22 mouse cellular contexts compared by ENCODE assay signal in the genomic region with DNA sequence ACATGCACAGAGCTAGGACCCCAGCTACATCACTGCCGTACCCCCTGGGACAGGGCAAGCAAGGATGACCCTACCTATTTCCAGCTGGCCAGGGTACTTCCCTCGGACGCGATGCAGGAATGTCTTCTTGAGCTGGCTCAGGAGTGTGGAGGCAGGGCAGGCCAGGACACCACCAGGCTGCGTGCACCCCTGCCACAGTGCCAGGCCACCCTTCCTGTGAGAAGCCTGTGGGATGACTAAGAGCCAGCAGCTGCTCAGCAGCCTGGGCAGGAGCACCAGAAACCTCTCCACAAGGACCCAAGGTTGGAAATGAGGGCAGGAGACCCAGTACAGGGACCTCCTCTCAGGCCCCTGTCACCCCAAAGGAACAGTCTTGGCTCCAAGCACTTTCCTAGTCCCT. TPM values are rescaled to one million over a fixed set of nuclear protein-coding genes. Genes with fewer than 3 reads are reported as not detected.
DNase-seq lines count a peak whose midpoint lies in the region; ATAC-seq and TF ChIP-seq lines count a peak whose summit lies in the region.
"Had no signal": no experiment of that assay in that cellular context is flagged by ENCODE, and none has a peak within 500 bp of the region (broad histone marks: within the 10 kb centered on the region; RNA-seq: fewer than 3 reads in every experiment).

No protein-coding gene starts in this region.

- no peak for ATAC-seq in kidney, postnatal 0 days (replicated peaks; ENCODE audit: low FRiP score, low read depth)
- ATAC-seq: activated CD4-positive, CD25-positive, alpha-beta regulatory T cell, adult 4 months; forebrain, embryonic 13.5 days; forebrain, postnatal 0 days; hindbrain, postnatal 0 days; Patski had no signal

- WGBS in heart, embryonic 10.5 days, result 89% methylated on average over 5 of the region's 5 CpGs
- 75% methylated on average over 5 of the region's 5 CpGs for WGBS in kidney, postnatal 0 days
- WGBS in limb, embryonic 10.5 days, result 84% methylated on average over 5 of the region's 5 CpGs

- H3K9me3 ChIP-seq in heart, embryonic 10.5 days, result no peaks in the 10 kb centered on the region
- H3K9me3 ChIP-seq in kidney, postnatal 0 days (replicated peaks; ENCODE audit: low read length), result no peaks in the 10 kb centered on the region
- H3K9me3 ChIP-seq in limb, embryonic 10.5 days (replicated peaks), result no peaks in the 10 kb centered on the region
- H3K9me3 ChIP-seq: embryonic facial prominence, embryonic 10.5 days; forebrain, embryonic 13.5 days; heart, embryonic 15.5 days; hindbrain, embryonic 12.5 days had no signal

- no peak for DNase-seq in heart, embryonic 10.5 days (ENCODE audit: low spot score)
- DNase-seq in heart, postnatal 4 days, result no peak
- DNase-seq in kidney, postnatal 0 days (ENCODE audit: low spot score), result no peak
- DNase-seq in kidney, postnatal 10 days, result no peak
- peak; percentile 37 for DNase-seq in 416B (ENCODE audit: low read depth)
- DNase-seq in limb, embryonic 10.5 days (ENCODE audit: low spot score), result no peak
- DNase-seq in layer of hippocampus, postnatal 10 days (ENCODE audit: low spot score in 2 of 2), result no peak
- DNase-seq: adrenal gland, postnatal 25 days; B cell, adult 2 months; cerebellum, adult 2 months; cerebellum, postnatal 10 days; forebrain, postnatal 0 days; heart, adult 2 months; heart, postnatal 14 days had no signal

- no peak for TF ChIP-seq CTCF in kidney, postnatal 0 days (IDR thresholded peaks at IDR 0.05; ENCODE audit: low read depth)

- H3K4me2 ChIP-seq in kidney, postnatal 0 days (ENCODE audit: low read length), result no peak overlapping the region
- H3K4me2 ChIP-seq: forebrain, embryonic 13.5 days; heart, embryonic 15.5 days; hindbrain, embryonic 12.5 days had no signal

- peak overlapping the region; percentile 73 for H3K27ac ChIP-seq in heart, embryonic 10.5 days
- peak overlapping the region; percentile 28; the same call in 1 of the 2 replicates for H3K27ac ChIP-seq in kidney, postnatal 0 days
- peak overlapping the region; percentile 50; the same call in 1 of the 2 replicates for H3K27ac ChIP-seq in limb, embryonic 10.5 days
- H3K27ac ChIP-seq: embryonic facial prominence, embryonic 10.5 days; forebrain, embryonic 13.5 days; heart, adult 2 months; heart, embryonic 15.5 days; hindbrain, embryonic 12.5 days; hindbrain, postnatal 0 days had no signal

- H3K4me1 ChIP-seq in heart, embryonic 10.5 days, result peaks cover 59% of the 10 kb centered on the region
- no peaks in the 10 kb centered on the region; the same call in 1 of the 2 replicates for H3K4me1 ChIP-seq in kidney, postnatal 0 days (replicated peaks; ENCODE audit: insufficient read depth, low read length)
- peaks cover 21% of the 10 kb centered on the region for H3K4me1 ChIP-seq in limb, embryonic 10.5 days

- no peak overlapping the region for H3K9ac ChIP-seq in kidney, postnatal 0 days (ENCODE audit: low read depth, low read length)
- H3K9ac ChIP-seq: forebrain, embryonic 13.5 days; forebrain, postnatal 0 days; heart, embryonic 15.5 days; hindbrain, embryonic 12.5 days had no signal

- H3K4me3 ChIP-seq in heart, embryonic 10.5 days, result no peak overlapping the region
- H3K4me3 ChIP-seq in kidney, postnatal 0 days (replicated peaks; ENCODE audit: low read depth, low read length), result no peak overlapping the region
- no peak overlapping the region for H3K4me3 ChIP-seq in limb, embryonic 10.5 days
- H3K4me3 ChIP-seq: embryonic facial prominence, embryonic 10.5 days; forebrain, embryonic 13.5 days; heart, adult 2 months; heart, embryonic 15.5 days; hindbrain, embryonic 12.5 days had no signal

- H3K27me3 ChIP-seq in heart, embryonic 10.5 days (ENCODE audit: insufficient read depth, poor library complexity, severe bottlenecking), result peaks cover 8% of the 10 kb centered on the region; the same call in 1 of the 2 replicates
- H3K27me3 ChIP-seq in kidney, postnatal 0 days (ENCODE audit: insufficient read depth, low read length), result no peaks in the 10 kb centered on the region
- H3K27me3 ChIP-seq in limb, embryonic 10.5 days (ENCODE audit: low read depth, poor library complexity, severe bottlenecking), result peaks cover 15% of the 10 kb centered on the region; the same call in 1 of the 2 replicates
- H3K27me3 ChIP-seq: forebrain, embryonic 13.5 days; heart, embryonic 15.5 days; hindbrain, embryonic 12.5 days; Patski had no signal

- peaks cover 8% of the 10 kb centered on the region for H3K36me3 ChIP-seq in heart, embryonic 10.5 days
- no peaks in the 10 kb centered on the region for H3K36me3 ChIP-seq in kidney, postnatal 0 days (ENCODE audit: insufficient read depth, low read length)
- H3K36me3 ChIP-seq in limb, embryonic 10.5 days, result peaks cover 10% of the 10 kb centered on the region
- H3K36me3 ChIP-seq: heart, embryonic 15.5 days had no signal

RNA-seq across cellular contexts. Expression of gene Ripor3, which starts 26.0 kb away (rescaled TPM):
- 1.3 and 2.5 TPM in 2 replicates for polyA plus RNA-seq in heart, embryonic 10.5 days (2016; fragmentation: Nextera tagmentation; extraction: Ambion mirVana)
- total RNA-seq in heart, postnatal 4 days (2021), result under 1 TPM; 0.45 to 0.91 TPM
- polyA plus RNA-seq in kidney, postnatal 0 days (2015; fragmentation: Nextera tagmentation; extraction: Ambion mirVana), result 2.3 and 2.8 TPM in 2 replicates
- 0.44 and 0.49 TPM in 2 replicates for polyA plus RNA-seq in limb, embryonic 10.5 days (2016; fragmentation: Nextera tagmentation; extraction: Ambion mirVana)
- total RNA-seq in layer of hippocampus, postnatal 10 days (2021), result under 1 TPM; 0.43 to 0.62 TPM
- total RNA-seq: MEL had no signal

RNA-seq across cellular contexts. Expression of gene Ptpn1, which starts 52.5 kb away (rescaled TPM):
- polyA plus RNA-seq in heart, embryonic 10.5 days (2016; fragmentation: Nextera tagmentation; extraction: Ambion mirVana), result 45.3 and 58.3 TPM in 2 replicates
- total RNA-seq in heart, postnatal 4 days (2021), result 10 to 100 TPM; 37.7 to 38.1 TPM
- 54.2 and 65.2 TPM in 2 replicates for polyA plus RNA-seq in kidney, postnatal 0 days (2015; fragmentation: Nextera tagmentation; extraction: Ambion mirVana)
- polyA plus RNA-seq in limb, embryonic 10.5 days (2016; fragmentation: Nextera tagmentation; extraction: Ambion mirVana), result 56.4 and 62.2 TPM in 2 replicates
- total RNA-seq in layer of hippocampus, postnatal 10 days (2021), result 10 to 100 TPM; 71.1 to 73.0 TPM
